Mouse (Mus musculus): ENCODE data around the gene Eid2b. TPM values are rescaled to one million over a fixed set of nuclear protein-coding genes. Genes with fewer than 3 reads are reported as not detected.
"Not testable (repeated sequence)": the region's sequence is repeated elsewhere in the genome, so short reads cannot be mapped to it uniquely, and the experiment has no call there.

Eid2b gene
- total RNA-seq (2017) = 6.0 to 10.2 TPM (median 7.5 TPM) in 3 replicates

DNA sequence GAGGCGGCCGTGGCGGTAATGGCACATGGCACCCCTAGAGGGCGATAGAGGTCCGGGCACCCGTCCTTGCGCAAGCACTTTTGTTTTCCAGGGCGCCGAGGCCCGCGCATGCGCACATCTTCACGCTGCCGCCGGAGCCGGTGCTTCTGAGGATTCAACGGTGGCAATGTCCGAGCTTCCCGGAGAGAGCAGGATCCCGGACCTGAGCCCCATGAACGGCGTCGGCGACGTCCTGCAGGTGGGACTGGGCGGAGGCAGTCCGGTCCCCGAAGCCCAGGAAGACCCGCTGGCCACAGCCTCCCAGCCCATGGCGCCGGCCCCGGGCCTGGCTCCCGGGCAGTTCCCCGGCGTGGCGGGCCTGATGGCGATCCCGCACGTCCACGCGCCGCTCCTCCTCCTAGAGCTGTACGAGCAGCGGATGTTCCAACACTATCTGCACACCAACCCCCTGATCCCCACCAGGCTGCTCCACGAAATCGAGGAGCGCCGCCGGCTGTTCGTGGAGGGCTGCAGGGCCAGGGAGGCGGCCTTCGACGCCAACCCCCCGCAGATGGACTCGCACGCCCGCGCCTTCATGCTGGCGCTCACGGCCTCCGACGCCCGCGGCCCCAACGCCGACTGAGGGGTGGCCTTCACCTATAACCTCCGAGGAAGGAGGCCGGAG is at the start of gene Eid2b:
Gene Eid2b (plus strand): TSS at position 125 of the 664 bp plus-strand sequence.
- ATAC-seq (replicated peaks; ENCODE audit: insufficient number of reproducible peaks, low FRiP score, low TSS enrichment, poor library complexity, severe bottlenecking) = peak; percentile 91

DNA sequence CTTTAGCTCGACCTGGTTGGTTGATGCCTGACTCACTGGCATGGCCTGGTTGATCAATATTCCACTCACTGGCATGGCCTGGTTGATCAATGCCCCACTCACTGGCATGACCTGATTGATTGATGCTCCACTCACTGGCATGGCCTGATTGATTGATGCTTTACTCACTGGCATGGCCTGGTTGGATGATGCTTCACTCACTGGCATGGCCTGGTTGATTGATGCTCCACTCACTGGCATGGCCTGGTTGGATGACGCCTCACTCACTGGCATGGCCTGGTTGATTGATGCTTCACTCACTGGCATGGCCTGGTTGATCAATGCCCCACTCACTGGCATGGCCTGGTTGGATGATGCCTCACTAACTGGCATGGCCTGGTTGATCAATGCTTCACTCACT is 33.6 kb upstream of the Eid2b start:
- ATAC-seq (replicated peaks; ENCODE audit: insufficient number of reproducible peaks, low FRiP score, low TSS enrichment, poor library complexity, severe bottlenecking) = not testable (repeated sequence)

DNA sequence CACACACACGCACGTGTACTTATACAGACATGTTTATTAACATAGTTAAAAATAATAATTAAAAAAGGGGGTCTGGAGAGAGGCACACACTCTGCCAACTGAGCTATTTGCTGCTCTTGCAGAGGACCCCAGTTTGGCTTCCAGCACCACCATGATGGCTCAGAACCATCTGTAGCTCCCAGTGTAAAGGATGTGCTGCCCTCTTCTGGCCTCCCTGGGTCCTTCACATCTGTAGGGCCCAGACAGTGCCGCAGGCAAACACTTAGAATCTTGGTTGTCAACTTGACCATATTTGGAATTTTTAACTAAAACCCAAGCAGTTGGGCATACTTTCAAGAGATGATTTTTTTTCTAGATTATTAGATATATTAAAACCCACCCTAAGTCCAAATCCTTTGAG is 28.6 kb upstream of the Eid2b start:
- ATAC-seq (replicated peaks; ENCODE audit: insufficient number of reproducible peaks, low FRiP score, low TSS enrichment, poor library complexity, severe bottlenecking) = no peak

DNA sequence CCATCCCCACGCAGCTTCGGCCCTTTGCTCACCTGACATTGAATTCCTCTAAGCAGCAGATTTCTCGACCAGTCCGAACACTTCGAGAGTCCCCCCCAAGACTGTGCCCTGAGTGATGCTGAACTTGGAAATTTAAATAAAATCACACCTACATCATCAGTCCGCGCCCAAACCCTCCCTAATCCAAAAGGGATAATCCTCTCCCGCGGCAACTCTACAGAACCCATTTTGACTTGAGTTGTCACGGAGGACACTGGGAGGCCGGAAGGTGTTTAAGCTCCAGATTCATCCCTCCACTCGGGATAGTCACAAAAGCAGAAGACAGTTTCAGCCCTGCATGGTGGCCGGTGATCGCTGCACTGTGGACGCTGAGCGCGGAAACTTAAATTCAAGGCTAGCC is 25.6 kb upstream of the Eid2b start:
- ATAC-seq (replicated peaks; ENCODE audit: insufficient number of reproducible peaks, low FRiP score, low TSS enrichment, poor library complexity, severe bottlenecking) = no peak

DNA sequence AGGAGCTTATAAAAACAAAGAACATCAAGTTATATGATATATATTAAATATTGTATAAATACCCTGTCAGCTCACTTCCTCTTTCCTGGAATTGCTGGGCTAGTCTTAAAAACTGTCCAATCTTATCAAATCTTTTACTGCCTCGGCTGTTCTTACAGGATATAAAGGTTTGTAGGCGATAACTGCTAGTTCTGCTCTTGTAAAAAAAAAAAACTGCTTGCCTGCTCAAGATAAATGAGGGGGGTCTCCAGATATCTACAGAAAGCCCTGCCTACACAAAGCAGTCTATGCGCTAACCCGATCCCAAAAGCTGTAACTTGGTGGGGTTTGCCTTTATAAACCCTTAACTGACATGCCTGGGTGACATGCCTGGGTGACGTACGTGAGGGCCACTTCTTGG is 22.9 kb upstream of the Eid2b start:
- no peak for ATAC-seq (replicated peaks; ENCODE audit: insufficient number of reproducible peaks, low FRiP score, low TSS enrichment, poor library complexity, severe bottlenecking)

DNA sequence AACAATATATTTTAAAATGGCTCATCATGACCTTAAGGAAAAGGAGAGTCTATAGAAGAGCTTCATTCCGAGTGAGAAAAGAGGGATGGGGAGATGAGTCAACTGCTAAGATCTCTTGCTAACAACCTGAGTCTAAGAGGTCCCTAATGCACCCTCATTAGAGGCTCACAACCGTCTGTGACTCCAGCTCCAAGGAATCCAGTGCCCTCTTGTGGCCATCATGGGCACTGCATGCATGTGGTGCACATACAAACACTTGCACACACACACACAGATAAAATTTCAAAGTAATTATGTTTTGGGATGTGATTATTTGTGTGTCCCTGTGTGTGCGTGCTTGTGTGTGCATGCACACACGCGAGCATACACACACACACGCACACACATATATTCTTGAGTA is 22.1 kb upstream of the Eid2b start:
- ATAC-seq (replicated peaks; ENCODE audit: insufficient number of reproducible peaks, low FRiP score, low TSS enrichment, poor library complexity, severe bottlenecking) = no peak

DNA sequence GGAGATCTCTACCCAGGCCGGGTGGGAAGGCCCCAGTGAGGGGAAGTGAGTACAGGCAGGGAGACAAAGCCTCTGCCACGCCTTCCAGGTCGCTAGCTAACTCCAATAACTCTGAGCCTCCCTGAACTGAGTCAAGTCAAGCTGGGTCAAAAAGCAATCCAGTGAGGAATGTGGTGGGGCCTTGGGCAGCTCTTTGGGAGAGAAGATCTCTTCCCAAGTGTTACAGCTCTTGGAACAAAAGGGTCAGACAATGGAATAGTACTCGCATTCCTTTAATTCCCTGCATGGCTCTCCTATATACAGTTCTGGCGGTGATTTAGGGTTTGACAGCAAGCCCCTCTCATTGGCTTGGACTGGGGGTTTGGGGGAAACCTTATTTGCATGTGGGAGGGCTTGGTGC is 14.7 kb upstream of the Eid2b start:
- ATAC-seq (replicated peaks; ENCODE audit: insufficient number of reproducible peaks, low FRiP score, low TSS enrichment, poor library complexity, severe bottlenecking) = no peak

DNA sequence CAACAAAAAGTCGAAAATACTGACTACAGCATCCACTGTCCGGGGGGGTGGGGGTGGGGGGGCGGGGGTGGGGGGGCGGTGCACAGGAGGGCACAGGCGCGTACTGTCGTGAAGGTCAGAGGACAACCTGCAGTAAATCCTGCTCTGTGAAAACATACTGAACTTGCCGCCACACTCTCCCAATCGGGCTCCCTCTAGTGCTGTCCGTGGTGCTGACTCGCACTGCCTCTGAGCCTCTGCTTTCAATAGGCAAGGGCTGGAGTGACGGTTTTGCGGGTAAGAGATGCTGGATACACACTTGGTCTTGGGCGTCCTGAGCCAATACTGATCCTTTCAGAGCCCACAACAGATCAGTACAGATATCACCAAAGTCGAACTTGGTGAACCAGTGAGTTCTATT is 13.8 kb upstream of the Eid2b start:
- 0 out of 2 replicates have a peak, but pooled peaks have one; percentile 35 for ATAC-seq (replicated peaks; ENCODE audit: insufficient number of reproducible peaks, low FRiP score, low TSS enrichment, poor library complexity, severe bottlenecking)

DNA sequence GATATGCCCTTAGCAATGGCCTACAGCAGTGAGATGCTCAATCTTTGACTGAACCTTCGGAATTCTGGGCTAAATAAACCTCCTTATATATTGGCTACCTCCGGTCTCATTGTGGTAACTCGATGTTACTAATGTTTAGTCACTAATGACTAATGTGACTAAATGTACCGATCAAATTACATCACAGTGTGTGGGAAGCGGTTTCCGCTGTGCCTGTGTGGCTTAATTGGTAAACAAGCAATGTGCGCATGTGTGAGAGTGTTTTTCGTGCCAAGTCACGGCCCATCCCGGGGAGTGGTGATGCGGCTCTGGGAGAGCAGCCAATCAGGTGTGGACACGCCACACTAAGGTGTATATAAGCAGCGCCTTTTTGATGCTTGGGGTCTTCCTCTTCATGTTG is 12.1 kb upstream of the Eid2b start:
- no peak for ATAC-seq (replicated peaks; ENCODE audit: insufficient number of reproducible peaks, low FRiP score, low TSS enrichment, poor library complexity, severe bottlenecking)

DNA sequence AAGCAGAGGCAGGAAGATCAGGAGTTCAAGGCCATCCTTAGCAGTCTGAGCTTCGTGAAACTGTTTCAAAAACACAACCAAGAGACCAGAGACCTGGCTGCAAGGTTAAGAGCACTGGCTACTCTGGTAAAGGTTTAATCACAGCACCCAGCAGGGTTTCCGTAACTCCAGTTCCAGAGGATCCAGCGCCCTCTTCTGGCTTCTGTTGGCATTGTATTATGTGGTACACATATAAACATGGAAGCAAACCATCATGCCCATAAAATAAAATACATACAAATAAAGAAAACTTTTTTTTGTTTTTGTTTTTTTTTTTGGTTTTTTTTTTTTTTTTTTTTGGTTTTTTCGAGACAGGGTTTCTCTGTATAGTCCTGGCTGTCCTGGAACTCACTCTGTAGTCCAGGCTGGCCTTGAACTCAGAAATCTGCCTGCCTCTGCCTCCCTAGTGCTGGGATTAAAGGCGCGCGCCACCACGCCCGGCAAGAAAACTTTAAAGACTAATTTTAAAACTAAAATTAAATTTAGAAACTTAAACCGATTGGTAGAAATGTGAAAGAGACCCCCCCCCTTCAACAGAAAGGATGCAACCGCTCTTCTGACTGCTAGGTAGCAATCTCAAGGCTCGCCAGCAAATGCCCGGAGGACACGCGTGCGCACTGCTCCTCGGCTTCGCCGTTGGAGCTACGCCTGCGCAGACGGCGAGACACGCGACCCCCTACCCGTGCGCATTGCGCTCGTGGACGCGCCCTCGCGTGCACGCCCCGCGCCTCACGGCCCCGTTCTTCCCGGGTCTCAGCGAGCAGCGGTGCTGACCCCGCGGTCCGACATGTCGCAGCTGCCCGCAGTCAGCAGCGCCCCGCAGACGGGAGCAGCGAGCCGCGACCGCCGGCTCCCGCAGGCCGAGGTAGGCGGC is 10.2 kb upstream of the Eid2b start, which contains the start of gene Eid2:
Gene Eid2 (plus strand): TSS at position 753 of the 913 bp plus-strand sequence.
- ATAC-seq (replicated peaks; ENCODE audit: insufficient number of reproducible peaks, low FRiP score, low TSS enrichment, poor library complexity, severe bottlenecking) = no peak

DNA sequence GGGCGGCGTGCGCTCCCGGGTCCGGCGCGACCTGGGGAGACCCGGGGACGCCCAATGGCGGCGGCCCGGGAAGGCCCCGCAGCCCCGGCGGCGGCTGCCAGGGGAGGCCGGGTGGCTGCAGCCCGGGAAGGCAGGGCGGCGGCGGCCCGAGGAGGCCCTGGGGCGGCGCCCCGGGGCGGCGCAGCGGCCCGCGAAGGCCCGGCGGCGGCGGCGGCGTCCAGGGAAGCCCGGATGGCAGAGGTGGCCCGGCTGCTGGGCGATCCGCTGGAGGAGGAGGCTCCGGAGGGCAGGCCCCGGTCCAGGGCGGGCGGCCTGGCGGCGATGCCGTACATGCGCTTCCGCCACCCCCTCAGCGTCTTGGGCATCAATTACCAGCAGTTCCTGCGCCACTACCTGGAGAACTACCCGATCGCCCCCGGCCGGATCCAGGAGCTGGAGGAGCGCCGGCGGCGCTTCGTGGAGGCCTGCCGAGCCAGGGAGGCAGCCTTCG is 9.5 kb upstream of the Eid2b start:
- ATAC-seq (replicated peaks; ENCODE audit: insufficient number of reproducible peaks, low FRiP score, low TSS enrichment, poor library complexity, severe bottlenecking) = no peak

DNA sequence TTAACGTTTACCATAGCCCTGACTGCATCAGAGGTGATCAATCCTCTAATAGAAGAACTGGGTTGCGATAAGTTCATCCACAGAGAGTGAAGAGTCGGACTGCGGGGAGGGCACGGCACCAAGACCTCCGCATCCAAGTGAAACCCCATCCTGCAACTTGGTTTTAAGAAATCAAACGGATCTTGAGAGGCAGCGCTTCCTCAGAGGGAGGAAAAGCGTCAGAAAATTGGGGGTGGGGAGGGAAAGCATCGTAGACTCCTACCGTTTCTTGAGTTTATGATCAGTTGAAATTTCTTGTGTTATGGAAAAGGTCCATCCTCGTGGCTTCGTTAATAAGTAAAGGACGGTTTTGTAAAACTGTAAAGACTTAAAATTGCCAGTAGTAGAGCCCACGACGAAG is 9.0 kb upstream of the Eid2b start:
- ATAC-seq (replicated peaks; ENCODE audit: insufficient number of reproducible peaks, low FRiP score, low TSS enrichment, poor library complexity, severe bottlenecking) = no peak

DNA sequence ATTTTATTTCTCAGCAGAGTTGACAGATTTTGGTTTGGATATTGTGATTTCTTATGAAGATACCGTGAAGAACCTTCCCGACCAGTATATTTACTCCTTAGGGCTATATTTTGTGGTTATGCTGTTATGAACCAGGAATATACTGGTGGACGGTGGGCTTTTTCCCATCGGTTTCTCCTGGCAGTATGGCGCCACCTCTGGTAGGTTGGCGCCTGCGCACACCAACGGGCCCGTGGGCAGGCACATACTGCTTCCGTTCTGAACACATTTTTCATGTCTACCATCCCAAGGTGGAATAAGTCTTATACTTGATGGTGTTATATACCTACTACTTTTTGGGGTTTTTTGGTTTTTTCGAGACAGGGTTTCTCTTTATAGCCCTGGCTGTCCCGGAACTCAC is 8.2 kb upstream of the Eid2b start:
- no peak for ATAC-seq (replicated peaks; ENCODE audit: insufficient number of reproducible peaks, low FRiP score, low TSS enrichment, poor library complexity, severe bottlenecking)

DNA sequence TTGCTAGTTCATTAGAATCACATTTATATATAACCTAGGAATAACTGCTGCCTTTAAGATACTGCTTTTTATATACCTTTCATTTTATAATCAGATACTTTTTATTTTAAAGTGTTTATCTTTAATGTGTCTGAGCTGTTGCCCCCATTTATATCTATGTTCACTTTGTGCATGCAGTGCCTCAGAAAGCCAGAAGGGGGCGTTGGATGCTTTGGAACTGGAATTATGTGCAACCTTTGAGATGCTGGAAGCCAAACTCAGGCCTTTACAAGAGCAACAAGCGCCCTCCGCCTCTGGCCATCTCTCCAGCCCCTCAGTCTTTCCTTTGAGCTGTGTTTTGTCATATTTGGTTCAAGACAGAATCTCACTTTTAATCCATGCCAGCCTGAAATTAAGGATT is 5.8 kb upstream of the Eid2b start:
- no peak for ATAC-seq (replicated peaks; ENCODE audit: insufficient number of reproducible peaks, low FRiP score, low TSS enrichment, poor library complexity, severe bottlenecking)

DNA sequence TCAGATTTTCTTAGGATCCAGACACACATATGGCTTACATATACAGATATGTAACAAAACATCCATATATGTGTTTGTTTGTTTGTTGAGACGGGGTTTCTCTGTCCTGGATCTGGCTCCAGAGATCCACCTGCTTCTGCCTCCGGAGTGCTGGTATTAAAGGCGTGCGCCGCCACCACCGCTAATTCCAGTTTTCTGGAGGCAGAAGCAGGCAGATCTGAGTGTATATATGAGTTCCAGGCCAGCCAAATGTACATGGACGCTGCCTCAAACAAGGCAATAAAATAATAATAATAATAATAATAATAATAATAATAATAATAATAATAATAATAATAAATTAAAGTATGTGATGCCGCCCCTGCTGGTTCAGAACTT is 313 bp upstream of the Eid2b start:
- no peak for ATAC-seq (replicated peaks; ENCODE audit: insufficient number of reproducible peaks, low FRiP score, low TSS enrichment, poor library complexity, severe bottlenecking)

DNA sequence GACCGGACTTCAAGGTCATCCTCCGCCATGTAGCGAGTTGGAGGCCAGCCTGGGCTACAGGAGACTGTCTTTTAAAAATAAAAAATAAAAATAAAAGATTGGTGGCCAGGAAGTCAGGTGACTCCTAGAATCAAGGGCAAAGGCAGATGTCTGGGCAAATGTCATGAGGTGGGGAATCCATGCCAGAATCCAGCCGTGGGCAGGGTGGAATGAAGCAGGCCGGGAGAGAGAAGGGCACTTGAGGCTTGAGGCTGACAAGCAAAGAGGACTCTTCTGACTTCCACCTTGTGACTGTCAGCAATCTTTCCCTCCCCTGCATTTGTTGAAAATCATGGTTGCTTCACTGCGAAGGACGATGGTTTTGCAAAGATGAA is 727 bp downstream of the Eid2b start:
- ATAC-seq (replicated peaks; ENCODE audit: insufficient number of reproducible peaks, low FRiP score, low TSS enrichment, poor library complexity, severe bottlenecking) = no peak

DNA sequence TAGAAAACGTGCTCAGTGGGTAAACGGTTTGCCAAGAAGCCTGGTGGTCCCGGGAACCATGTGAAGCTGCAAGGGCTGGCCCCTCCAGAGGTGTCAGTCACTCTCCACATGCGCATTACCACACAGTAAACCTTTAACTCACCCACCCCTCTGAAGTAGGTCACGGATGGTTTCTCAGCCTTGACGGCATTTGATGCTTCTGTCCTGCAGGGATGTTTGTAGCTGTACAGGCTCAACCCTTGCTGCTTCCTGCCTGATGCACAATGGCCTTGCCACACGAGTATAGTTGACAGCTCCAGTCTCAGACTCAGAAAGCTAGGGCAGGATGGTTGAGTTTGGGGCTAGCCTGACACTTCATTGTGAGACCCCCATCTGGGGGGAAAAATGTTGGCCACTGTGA is 3.1 kb downstream of the Eid2b start:
- no peak for ATAC-seq (replicated peaks; ENCODE audit: insufficient number of reproducible peaks, low FRiP score, low TSS enrichment, poor library complexity, severe bottlenecking)

DNA sequence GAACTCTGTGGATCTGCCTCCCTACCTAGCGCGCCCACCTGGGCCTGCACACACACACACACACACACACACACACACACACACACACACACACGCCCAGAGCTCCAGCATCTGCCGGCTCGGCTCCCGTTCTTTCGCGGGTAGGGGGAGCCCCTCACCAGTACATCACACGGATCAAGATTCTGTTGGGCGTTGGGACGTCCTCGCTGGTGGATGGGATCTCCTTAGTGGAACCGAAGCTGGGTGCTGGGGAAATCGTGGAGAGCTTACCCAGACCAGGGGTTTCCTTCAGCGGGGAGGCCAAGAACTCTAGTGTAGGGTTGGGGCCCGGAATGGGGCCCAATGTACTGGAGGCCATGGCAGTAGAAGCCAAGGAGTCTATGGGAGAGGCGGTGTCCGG is 12.6 kb downstream of the Eid2b start:
- no peak for ATAC-seq (replicated peaks; ENCODE audit: insufficient number of reproducible peaks, low FRiP score, low TSS enrichment, poor library complexity, severe bottlenecking)

DNA sequence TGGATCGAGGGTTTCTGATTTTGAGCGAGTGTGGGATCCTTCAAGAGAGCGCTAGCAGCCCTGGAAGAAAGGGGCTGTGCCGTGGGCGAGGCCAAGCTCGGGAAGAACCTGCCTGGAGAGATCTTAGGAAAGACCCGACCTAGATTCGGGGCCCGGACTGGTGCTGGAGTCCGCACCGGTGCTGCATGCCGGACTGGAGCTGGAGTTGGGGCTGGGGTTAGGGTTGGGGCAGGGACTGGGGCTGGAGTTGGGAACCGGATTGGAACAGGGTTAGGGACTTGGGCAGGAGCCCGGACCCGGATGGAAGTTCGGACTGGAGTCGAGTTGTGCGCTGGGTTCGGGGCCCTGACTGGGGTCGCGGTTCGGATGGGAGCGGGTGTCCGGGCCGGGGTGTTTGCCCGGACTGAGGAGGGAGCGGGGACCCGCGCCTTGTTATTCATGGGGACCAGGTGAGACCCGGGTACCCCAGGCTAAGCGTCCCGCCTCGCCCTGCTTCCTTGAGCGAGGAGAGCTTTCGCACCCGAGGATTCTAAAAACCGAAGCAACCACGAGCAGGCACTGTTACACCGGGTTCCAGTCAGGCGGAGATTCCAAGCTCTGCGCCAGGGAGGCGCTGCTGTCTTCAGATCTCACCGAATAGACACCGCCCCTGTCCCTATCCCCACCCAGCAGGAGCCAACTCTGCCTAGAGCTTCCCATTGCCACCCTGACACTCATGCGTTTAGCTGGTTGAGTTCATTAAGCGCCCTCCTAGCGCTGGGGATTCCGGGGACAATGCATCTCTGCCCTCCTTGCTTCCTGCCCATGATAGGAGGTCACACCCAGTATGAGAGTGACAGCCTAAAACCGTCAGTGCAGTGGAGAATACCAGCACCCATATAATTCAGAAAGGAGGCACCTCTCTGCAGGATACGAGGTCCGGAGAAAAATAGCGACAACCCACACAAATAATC is 13.4 kb downstream of the Eid2b start, which contains the start of gene Selenov:
Gene Selenov (minus strand): TSS at position 549 of the 953 bp plus-strand sequence.
- ATAC-seq (replicated peaks; ENCODE audit: insufficient number of reproducible peaks, low FRiP score, low TSS enrichment, poor library complexity, severe bottlenecking) = no peak
